Mouse (Mus musculus): ENCODE measurements around the gene Mylk4.

DNA sequence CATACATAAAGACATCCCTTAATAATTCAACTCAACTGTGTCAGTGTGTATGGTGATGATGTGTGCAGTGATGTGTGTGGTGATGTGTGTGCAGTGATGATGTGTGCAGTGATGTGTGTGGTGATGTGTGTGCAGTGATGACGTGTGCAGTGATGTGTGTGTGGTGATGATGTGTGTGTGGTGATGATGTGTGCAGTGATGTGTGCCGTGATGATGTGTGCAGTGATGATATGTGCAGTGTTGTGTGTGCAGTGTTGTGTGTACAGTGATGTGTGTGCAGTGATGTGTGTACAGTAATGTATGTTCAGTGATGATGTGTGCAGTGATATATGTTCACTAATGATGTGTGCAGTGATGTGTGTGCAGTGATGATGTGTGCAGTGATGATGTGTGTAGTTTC is 75.9 kb downstream of the Mylk4 start:
- TF ChIP-seq CTCF (IDR thresholded peaks at IDR 0.05; ENCODE audit: low read depth) (no peak), EP300 (IDR thresholded peaks at IDR 0.05; ENCODE audit: low read depth) (no peak)
